Mouse (Mus musculus) small intestine, adult 2 months (tissue): ENCODE measurements around the gene Gm20388.

Experiments
- CTCF ChIP-seq: fragments of 200-500 bp; IDR thresholded peaks from 2 replicates; pipeline ENCODE4 v1.5.1; 2012; ENCODE audit warnings: low read depth, mild to moderate bottlenecking, control low read depth, inconsistent platforms, low read length, moderate library complexity, mixed read lengths; ENCODE audit not compliant: insufficient replicate concordance, insufficient read length; ENCODE audit errors: extremely low read depth
- POLR2A ChIP-seq: fragments of 200-500 bp; IDR thresholded peaks from 2 replicates; pipeline ENCODE4 v1.6.1; 2012; ENCODE audit warnings: low read depth, mild to moderate bottlenecking, control low read depth, inconsistent platforms, low read length, moderate library complexity

GRCm38 (mm10) chr8:122264243-122264642 lies 2353.6 kb downstream of the Gm20388 start:
- TF ChIP-seq CTCF = no peak
- no peak for TF ChIP-seq POLR2A
